Mouse (Mus musculus): ENCODE data around the gene Zbtb49.

DNA sequence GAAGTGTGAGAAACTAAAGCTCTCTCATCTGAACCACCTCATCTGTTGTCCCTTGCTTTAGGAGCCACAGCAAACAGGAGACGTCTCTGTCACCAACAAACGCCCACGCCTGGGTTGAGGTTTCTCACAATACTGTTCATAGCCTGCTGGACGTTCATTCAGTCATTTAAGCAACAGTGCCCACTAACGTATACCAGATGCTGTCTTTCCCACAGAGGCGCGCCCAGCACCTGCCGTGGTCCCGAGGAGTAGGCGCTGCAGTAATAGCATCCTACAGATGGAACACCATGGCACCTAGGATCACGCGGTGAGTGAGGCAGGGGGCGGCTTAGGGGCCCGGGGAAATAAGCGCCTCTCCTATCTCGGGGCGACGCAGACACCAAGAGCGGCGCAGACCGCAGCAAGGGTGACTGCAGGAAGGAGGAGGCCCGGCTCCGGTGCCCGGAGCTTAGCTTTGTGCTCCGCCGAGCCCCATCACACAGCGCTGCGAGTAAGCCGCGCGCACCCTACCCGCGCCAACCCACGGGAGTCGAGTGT is 418 bp downstream of the Zbtb49 start:
- TF ChIP-seq CTCF (IDR thresholded peaks at IDR 0.05; ENCODE audit: low read depth), result 0 out of 2 replicates have a peak, but pooled peaks have one; percentile 6
- no peak for TF ChIP-seq EP300 (IDR thresholded peaks at IDR 0.05; ENCODE audit: low read depth)
